Mouse (Mus musculus): ENCODE measurements around the gene Pth.

Pth gene

GRCm38 (mm10) chr7:113388470-113388869 lies at the start of gene Pth:
Gene Pth (minus strand): TSS chr7:113388570.
- no peak for DNase-seq

GRCm38 (mm10) chr7:113436312-113436711 lies 47.9 kb upstream of the Pth start:
- DNase-seq: no peak

GRCm38 (mm10) chr7:113434286-113434685 lies 45.9 kb upstream of the Pth start:
- DNase-seq: peak; percentile 22

- no peak for DNase-seq
Observed at GRCm38 (mm10) chr7:113433451-113433850, 45.1 kb upstream of the Pth start.

- no peak for DNase-seq
Observed at GRCm38 (mm10) chr7:113432891-113433290, 44.5 kb upstream of the Pth start.

GRCm38 (mm10) chr7:113420771-113421170 lies 32.4 kb upstream of the Pth start:
- peak; percentile 13 for DNase-seq

GRCm38 (mm10) chr7:113419070-113419782 lies 30.9 kb upstream of the Pth start:
- DNase-seq: no peak

- DNase-seq: no peak
Observed at GRCm38 (mm10) chr7:113416536-113416935, 28.2 kb upstream of the Pth start.

- no peak for DNase-seq
Observed at GRCm38 (mm10) chr7:113415256-113415655, 26.9 kb upstream of the Pth start.

GRCm38 (mm10) chr7:113408712-113409111 lies 20.3 kb upstream of the Pth start:
- DNase-seq: no peak

- DNase-seq: peak; percentile 10
Observed at GRCm38 (mm10) chr7:113398083-113398482, 9.7 kb upstream of the Pth start.

GRCm38 (mm10) chr7:113396661-113397060 lies 8.3 kb upstream of the Pth start:
- no peak for DNase-seq

- DNase-seq: no peak
Observed at GRCm38 (mm10) chr7:113391619-113392018, 3.2 kb upstream of the Pth start.

GRCm38 (mm10) chr7:113377875-113378658 lies 10.3 kb downstream of the Pth start:
- DNase-seq: peak; percentile 75

- no peak for DNase-seq
Observed at GRCm38 (mm10) chr7:113372682-113373081, 15.7 kb downstream of the Pth start.

- peak; percentile 48 for DNase-seq
Observed at GRCm38 (mm10) chr7:113369620-113370340, 18.6 kb downstream of the Pth start.

- DNase-seq: peak; percentile 97
Observed at GRCm38 (mm10) chr7:113368746-113369619, 19.4 kb downstream of the Pth start, which contains the start of gene Btbd10. Gene Btbd10 (minus strand): TSS chr7:113369392.

GRCm38 (mm10) chr7:113367440-113367839 lies 20.9 kb downstream of the Pth start:
- DNase-seq: no peak

- DNase-seq: no peak
Observed at GRCm38 (mm10) chr7:113349089-113349488, 39.3 kb downstream of the Pth start.

- DNase-seq: no peak
Observed at GRCm38 (mm10) chr7:113347694-113348093, 40.7 kb downstream of the Pth start.

- peak; percentile 93 for DNase-seq
Observed at GRCm38 (mm10) chr7:113347271-113347670, 41.1 kb downstream of the Pth start.
